ENCODE assay signal across 8 mouse cellular contexts in genomic region chr2:131530623-131531008, GRCm38 (mm10). TPM values are rescaled to one million over a fixed set of nuclear protein-coding genes. Genes with fewer than 3 reads are reported as not detected.
DNase-seq lines count a peak whose midpoint lies in the region; ATAC-seq and TF ChIP-seq lines count a peak whose summit lies in the region.

No protein-coding gene starts in this region.

- no peak overlapping the region for H3K4me2 ChIP-seq in limb, embryonic 14.5 days (replicated peaks; ENCODE audit: low read depth, low read length, severe bottlenecking)
- no peak overlapping the region for H3K4me2 ChIP-seq in midbrain, embryonic 14.5 days (ENCODE audit: low read length)

- H3K27me3 ChIP-seq in limb, embryonic 14.5 days (ENCODE audit: control insufficient read depth, insufficient read depth, low read length), result no peaks in the 10 kb centered on the region
- H3K27me3 ChIP-seq in midbrain, embryonic 14.5 days (ENCODE audit: control insufficient read depth, insufficient read depth, low read length), result no peaks in the 10 kb centered on the region

- DNase-seq in layer of hippocampus, adult 11-12 months (ENCODE audit: low spot score), result peak; percentile 64
- no peak for DNase-seq in layer of hippocampus, adult 9-10 months (ENCODE audit: low spot score)
- peak; percentile 89 for DNase-seq in ES-CJ7 (ENCODE audit: low read depth, low spot score)
- peak; percentile 51 to 61 for DNase-seq in cerebellum, adult 18-20 months
- peak; percentile 55 to 56 for DNase-seq in heart, postnatal 36 days
- peak; percentile 39 for DNase-seq in limb, embryonic 14.5 days (ENCODE audit: low spot score)
- DNase-seq in midbrain, embryonic 14.5 days, result peak; percentile 58
- peak; percentile 67 for DNase-seq in thymus, postnatal 14 days

- intact Hi-C loops in heart, postnatal 36 days (cut with DNase I), result loop anchor here (1.0 kb wide), 1 partner anchor 107 kb away; no protein-coding TSS in a partner anchor

- peaks cover 3% of the 10 kb centered on the region for H3K36me3 ChIP-seq in limb, embryonic 14.5 days (ENCODE audit: control insufficient read depth, insufficient read depth, low read length)
- H3K36me3 ChIP-seq in midbrain, embryonic 14.5 days (ENCODE audit: control insufficient read depth, insufficient read depth, low read length), result peaks cover 12% of the 10 kb centered on the region; the same call in 1 of the 2 replicates

- no peak overlapping the region for H3K27ac ChIP-seq in limb, embryonic 14.5 days (replicated peaks; ENCODE audit: low read depth, low read length)
- H3K27ac ChIP-seq in midbrain, embryonic 14.5 days (replicated peaks; ENCODE audit: low read depth, low read length), result no peak overlapping the region

- ATAC-seq in limb, embryonic 14.5 days (ENCODE audit: low FRiP score, low read depth), result peak; percentile 34; the same call in 1 of the 2 replicates
- ATAC-seq in midbrain, embryonic 14.5 days (ENCODE audit: low FRiP score, low TSS enrichment), result no peak

- no peaks in the 10 kb centered on the region for H3K4me1 ChIP-seq in limb, embryonic 14.5 days (ENCODE audit: control insufficient read depth, insufficient read depth, low read length)
- H3K4me1 ChIP-seq in midbrain, embryonic 14.5 days (ENCODE audit: control insufficient read depth, insufficient read depth, low read length), result no peaks in the 10 kb centered on the region

- 27% methylated on average over 9 of the region's 9 CpGs for WGBS in limb, embryonic 14.5 days
- WGBS in midbrain, embryonic 14.5 days, result 24% methylated on average over 9 of the region's 9 CpGs

- TF ChIP-seq POLR2A in limb, embryonic 14.5 days (IDR thresholded peaks at IDR 0.05; ENCODE audit: borderline replicate concordance, extremely low read depth, insufficient read depth, insufficient read length), result no peak

- no peaks in the 10 kb centered on the region for H3K9me3 ChIP-seq in limb, embryonic 14.5 days (ENCODE audit: control insufficient read depth, low read length)
- no peaks in the 10 kb centered on the region for H3K9me3 ChIP-seq in midbrain, embryonic 14.5 days (ENCODE audit: control insufficient read depth, low read length)

- no peak overlapping the region for H3K4me3 ChIP-seq in limb, embryonic 14.5 days (replicated peaks; ENCODE audit: low read length)
- H3K4me3 ChIP-seq in midbrain, embryonic 14.5 days (replicated peaks; ENCODE audit: low read depth, low read length), result no peak overlapping the region

- H3K9ac ChIP-seq in limb, embryonic 14.5 days (ENCODE audit: low read depth, low read length, severe bottlenecking), result no peak overlapping the region
- no peak overlapping the region for H3K9ac ChIP-seq in midbrain, embryonic 14.5 days (replicated peaks; ENCODE audit: low read length)

RNA-seq across cellular contexts. Expression of gene Adra1d, which starts 31.5 kb away (rescaled TPM):
- total RNA-seq in heart, postnatal 36 days (2021), result 1 to 10 TPM; 3.3 to 3.8 TPM
- polyA plus RNA-seq in limb, embryonic 14.5 days (2012; rRNA removed), result 1.0 and 2.3 TPM in 2 replicates
- 0.63 and 0.94 TPM in 2 replicates for polyA plus RNA-seq in limb, embryonic 14.5 days (2014; fragmentation: Nextera tagmentation; extraction: Ambion mirVana)
- not detected in 2 replicates for polyA plus RNA-seq in midbrain, embryonic 14.5 days (2014; fragmentation: Nextera tagmentation; extraction: Ambion mirVana)

RNA-seq across cellular contexts. Expression of gene Smox, which starts 39.3 kb away (rescaled TPM):
- total RNA-seq in heart, postnatal 36 days (2021), result 10 to 100 TPM; 21.4 to 22.2 TPM
- polyA plus RNA-seq in limb, embryonic 14.5 days (2012; rRNA removed), result 68.8 and 70.7 TPM in 2 replicates
- polyA plus RNA-seq in limb, embryonic 14.5 days (2014; fragmentation: Nextera tagmentation; extraction: Ambion mirVana), result 37.9 and 44.3 TPM in 2 replicates
- polyA plus RNA-seq in midbrain, embryonic 14.5 days (2014; fragmentation: Nextera tagmentation; extraction: Ambion mirVana), result 31.4 and 37.7 TPM in 2 replicates
